Mouse (Mus musculus) olfactory bulb, adult 2 months (tissue): ENCODE measurements at regions not wholly inside any gene's neighbourhood (a gene's known extent, or its start where the extent isn't known, plus 50 kb on each side); places are given as distances from the start of the nearest gene placed in this dataset.

Experiments used
- CTCF ChIP-seq: fragments of 200-500 bp; IDR thresholded peaks from 2 replicates; pipeline ENCODE4 v1.5.1; 2012; ENCODE audit warnings: low read depth, mild to moderate bottlenecking, low read length, moderate library complexity; ENCODE audit not compliant: insufficient read depth
- POLR2A ChIP-seq: fragments of 200-500 bp; IDR thresholded peaks from 2 replicates; pipeline ENCODE4 v1.6.1; 2012; ENCODE audit warnings: mild to moderate bottlenecking, low read depth, low read length, moderate library complexity; ENCODE audit not compliant: insufficient read depth

GRCm38 (mm10) chr1:137200931-137201330 is 240.7 kb upstream of the Nr5a2 start:
- TF ChIP-seq POLR2A (no peak), CTCF (no peak)
